Mouse (Mus musculus) right cerebral cortex, postnatal 25 days (tissue): ENCODE data around the gene Nat9.
A peak's percentile ranks its signal among the peaks of the same experiment; 100 is the strongest.

Experiments used
- DNase-seq: peaks from one replicate; pipeline ENCODE4 v3.0.0; 2022

The Nat9 gene

DNA sequence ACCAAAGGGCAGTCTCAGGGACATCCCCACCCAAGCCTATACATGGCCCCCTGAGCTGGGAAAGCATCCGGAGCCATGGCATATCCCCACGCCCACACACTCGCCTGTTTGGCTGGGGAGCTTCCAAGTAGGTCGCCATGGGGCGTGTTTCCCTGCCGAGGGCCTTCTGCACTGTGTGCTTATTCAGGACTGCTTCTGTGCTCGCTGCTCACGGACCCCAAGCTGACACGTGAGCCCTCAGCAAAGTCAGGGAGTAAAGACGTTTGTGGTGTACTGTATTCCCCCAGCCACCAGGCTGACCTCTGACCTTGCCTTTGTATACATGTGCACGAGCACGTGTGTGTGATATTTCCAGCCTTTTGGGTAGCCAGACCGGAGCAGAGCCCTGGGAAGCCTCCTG is 24.5 kb upstream of the Nat9 start:
- DNase-seq = no peak

DNA sequence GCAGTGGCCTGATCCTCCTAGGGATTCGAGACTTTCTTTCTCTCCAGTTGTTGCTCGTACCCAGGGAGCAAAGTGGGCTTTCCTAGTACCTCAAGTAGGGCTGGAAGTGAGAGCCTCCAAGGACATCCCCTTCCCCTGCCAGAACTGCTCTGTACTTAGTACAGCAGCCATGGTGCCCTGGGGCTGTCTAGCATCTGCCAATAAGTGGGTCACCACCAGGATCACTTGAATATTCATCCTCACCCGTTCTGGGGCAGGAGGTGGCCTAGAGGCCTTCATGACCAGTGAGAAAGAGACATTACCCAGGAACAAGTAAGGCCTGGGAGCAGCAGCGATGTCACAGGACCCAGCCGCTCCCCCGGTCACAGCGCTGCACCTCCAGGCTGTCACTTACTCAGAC is 22.3 kb upstream of the Nat9 start:
- DNase-seq = no peak

- DNase-seq = no peak
Measured at GRCm38 (mm10) chr11:115208776-115209732, 21.4 kb upstream of the Nat9 start.

DNA sequence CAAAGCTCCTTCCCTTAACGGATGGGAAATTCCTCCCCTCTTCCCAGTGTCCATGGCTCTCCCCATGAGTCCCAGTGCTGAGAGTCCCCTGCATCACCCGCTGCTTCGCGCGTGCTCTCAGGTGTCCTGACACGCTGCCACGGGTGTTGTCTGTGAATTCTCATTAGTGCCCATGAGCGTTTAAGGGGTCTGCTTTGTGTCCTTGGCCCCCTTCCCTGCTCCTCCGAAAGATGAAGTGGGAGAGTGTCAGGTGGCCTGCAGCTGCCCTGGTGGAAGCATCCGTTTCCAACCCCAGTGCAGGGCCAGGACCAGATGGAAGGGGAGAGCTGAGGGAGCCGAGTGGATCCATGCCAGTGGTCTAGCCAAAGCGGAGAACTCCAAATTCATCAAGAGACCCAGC is 20.5 kb upstream of the Nat9 start:
- no peak for DNase-seq

GRCm38 (mm10) chr11:115202756-115203155 is 15.1 kb upstream of the Nat9 start:
- no peak for DNase-seq

GRCm38 (mm10) chr11:115202316-115202715 is 14.7 kb upstream of the Nat9 start:
- peak; percentile 68 for DNase-seq

DNA sequence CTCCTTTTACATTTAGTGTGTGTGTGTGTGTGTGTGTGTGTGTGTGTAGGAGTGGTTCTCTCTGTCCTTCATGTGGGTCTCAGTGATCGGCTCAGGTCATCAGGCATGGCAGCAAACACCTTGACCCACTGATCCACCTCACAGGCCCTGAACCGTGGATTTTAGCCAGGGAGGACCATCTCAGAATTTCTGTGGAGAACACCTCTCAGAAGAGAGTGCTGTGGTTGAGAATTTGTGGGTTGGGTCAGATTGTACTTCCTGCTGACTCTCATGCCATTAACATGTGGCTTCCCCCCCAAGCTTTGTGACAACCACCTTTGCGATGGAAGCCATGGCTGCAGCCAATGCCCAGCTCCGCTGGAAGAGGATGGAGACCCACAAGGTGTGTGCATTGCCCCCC is 12.9 kb upstream of the Nat9 start:
- DNase-seq = no peak

GRCm38 (mm10) chr11:115198932-115199384 is 11.3 kb upstream of the Nat9 start:
- DNase-seq = no peak

DNA sequence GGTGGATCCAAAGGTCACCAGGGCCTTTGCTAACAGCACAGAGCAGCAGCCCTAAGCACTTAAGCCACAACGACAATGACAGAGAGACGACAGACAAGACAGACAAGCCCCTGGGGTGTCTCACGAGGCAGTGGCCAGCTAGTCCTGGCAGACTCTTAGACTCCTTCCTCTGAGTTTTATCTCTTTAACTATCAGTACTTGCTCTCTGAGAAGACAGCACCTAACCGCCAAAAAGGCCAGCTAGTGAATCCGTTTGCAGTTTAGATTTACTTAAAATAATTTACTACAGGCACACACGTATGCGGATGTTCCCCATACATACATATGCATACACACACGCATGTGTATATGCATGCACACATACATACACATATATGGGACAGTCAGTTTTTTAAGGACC is 9.9 kb upstream of the Nat9 start:
- DNase-seq = no peak

- DNase-seq = no peak
Measured at GRCm38 (mm10) chr11:115195933-115196332, 8.3 kb upstream of the Nat9 start.

- DNase-seq = no peak
Measured at GRCm38 (mm10) chr11:115194693-115195092, 7.0 kb upstream of the Nat9 start.

- DNase-seq = no peak
Measured at GRCm38 (mm10) chr11:115192180-115192579, 4.5 kb upstream of the Nat9 start.

DNA sequence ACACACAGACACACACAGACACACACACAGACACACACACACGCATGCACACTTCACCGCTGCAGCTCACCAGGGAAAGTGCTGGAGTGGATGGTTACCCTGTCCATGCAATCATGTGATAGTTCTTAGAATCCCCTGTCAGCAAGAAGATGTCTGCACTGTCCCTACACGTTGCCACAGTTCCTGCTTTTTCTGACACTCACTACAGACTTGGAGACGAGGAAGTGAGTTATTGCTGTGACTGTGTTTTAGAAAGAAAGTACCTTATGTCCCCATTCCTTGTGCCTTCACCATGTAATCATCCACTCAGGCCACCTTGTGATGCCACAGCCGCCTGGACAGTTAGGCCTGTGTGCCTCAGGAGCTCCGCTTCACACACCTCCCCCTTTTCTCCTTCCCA is 1.6 kb upstream of the Nat9 start:
- DNase-seq = no peak

- DNase-seq = no peak
Measured at GRCm38 (mm10) chr11:115188539-115189231, 1.0 kb upstream of the Nat9 start.

GRCm38 (mm10) chr11:115187224-115187639 is 427 bp downstream of the Nat9 start, which contains the start of gene Tmem104:
Tmem104 (plus strand) TSS chr11:115187487.
- peak; percentile 100 for DNase-seq

- no peak for DNase-seq
Measured at GRCm38 (mm10) chr11:115184973-115185372, 2.7 kb downstream of the Nat9 start.

- DNase-seq = peak; percentile 48
Measured at GRCm38 (mm10) chr11:115181913-115182638, 5.6 kb downstream of the Nat9 start.

DNA sequence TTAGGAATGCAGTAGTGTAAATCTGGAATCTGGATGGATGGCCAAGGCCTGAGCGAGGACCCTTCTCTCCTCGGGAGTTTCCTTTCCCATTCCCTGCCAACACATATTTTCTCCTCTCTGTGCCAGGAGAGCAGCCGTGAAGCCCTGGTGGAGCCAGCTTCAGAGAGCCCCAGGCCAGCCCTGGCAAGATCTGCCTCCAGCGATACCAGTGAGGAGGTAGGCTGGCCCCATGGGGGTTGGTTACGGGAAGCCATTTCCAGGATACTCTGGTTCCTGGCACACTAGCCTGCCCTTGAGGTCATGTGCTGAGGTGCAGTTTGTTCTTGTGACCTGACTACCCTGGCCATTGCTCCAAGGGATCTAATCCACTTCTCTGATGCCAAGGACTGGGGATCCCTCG is 7.8 kb downstream of the Nat9 start:
- no peak for DNase-seq

- DNase-seq = no peak
Measured at GRCm38 (mm10) chr11:115179191-115179590, 8.5 kb downstream of the Nat9 start.

GRCm38 (mm10) chr11:115178766-115179165 is 8.9 kb downstream of the Nat9 start:
- no peak for DNase-seq

DNA sequence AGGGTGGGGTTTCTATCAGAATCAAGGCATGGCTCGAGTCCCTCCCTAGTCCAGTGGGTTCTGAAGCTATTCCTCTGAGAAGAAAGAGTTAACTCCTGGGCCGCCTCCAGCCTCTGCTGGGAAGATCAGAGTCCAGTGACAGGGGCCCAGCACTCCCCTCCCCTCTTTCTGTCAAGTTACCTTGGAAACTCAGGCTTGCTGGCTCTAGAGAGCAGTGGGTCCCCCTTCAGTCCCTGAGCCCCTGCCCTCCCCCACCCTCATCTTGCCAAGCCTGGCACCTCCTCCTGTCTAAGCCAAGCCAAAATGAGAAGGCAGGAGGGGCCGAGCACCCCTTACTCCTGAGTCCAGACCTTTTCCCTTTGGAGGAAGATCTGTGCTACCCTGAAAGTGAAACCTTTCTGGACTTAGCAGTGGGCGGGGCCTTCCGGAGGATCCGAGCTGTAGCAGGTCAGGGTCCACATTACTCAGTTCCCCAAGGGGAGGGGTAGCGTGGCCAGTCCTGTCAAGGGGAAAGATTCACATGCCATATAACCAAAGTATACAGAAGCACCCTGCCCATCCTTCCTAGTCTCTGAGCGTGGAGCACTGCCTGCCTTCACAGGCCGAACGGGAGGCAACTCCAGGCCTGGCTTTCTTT is 10.0 kb downstream of the Nat9 start:
- no peak for DNase-seq

GRCm38 (mm10) chr11:115176399-115177190 is 11.1 kb downstream of the Nat9 start:
- DNase-seq = no peak
